Mouse (Mus musculus): ENCODE results near the gene Gm3252.
"Not testable (repeated sequence)": the region's sequence is repeated elsewhere in the genome, so short reads cannot be mapped to it uniquely, and the experiment has no call there.

The Gm3252 gene

DNA sequence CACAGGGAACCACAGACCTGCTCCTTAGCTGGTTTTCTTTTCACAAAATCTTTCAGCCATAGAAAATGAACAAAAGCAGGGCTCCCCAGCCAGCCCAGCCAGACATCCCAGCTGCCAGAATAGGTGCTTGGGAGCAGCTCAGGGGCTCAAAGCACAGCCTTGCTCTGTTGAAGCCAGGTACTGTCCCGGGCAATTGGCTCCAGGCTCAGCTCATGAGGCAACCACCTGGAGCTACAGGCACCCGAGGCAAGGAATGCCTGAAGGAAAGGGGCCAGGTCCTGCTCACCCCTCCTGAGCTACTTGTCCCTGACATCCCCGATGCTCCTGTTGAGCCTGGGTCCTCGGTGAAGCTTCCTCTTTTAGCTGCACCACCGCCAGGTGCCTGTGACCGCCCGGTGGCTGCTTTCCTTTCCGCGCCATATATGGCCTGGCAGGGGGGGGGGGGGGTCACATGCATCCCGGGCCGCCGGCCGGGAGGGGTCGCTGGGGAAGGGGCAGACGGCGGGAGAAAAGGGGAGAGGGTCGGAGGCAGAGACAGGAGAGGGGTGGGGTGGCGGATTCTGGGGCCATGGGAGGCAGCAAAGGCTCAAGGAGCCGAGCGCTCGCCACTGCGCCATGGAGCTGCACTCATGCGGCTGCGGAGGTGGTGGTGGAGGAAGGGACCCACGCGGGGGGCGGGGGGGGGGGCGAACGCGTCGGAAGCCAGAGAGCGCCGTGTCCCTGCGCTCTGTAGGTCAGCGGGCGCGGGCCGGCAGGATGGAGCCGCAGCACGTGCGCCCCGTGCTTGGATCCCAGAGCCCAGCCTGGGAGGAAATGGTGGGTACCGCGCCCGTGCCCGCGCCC is at the start of gene Gm3252:
Gene Gm3252 (plus strand): TSS at position 738 of the 843 bp plus-strand sequence.
- not testable (repeated sequence) for DNase-seq (ENCODE audit: low spot score in 2 of 2)

DNA sequence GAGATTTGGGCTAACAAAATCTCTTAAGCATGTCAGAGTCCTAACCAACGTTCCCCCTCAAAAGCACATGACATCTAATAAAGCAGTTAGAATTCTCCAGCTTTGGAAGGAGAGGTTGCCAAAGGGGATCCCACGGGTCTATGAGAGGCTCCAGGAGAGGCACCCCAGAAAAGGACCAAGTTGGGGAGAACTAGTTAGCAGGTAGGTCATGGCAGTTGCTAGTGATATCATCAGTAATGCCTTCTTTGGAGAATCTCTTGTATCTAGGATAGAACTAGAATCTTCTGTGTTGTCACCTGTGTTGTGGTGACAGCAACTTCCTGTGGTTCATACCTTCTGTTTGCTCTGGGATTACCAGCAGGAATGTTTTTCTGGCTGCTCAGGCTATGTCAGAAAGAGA is 17.6 kb upstream of the Gm3252 start, which contains the start of gene Gm7876:
Gene Gm7876 (plus strand): TSS at position 301 of the 400 bp plus-strand sequence.
- DNase-seq (ENCODE audit: low spot score in 2 of 2) = not testable (repeated sequence)

DNA sequence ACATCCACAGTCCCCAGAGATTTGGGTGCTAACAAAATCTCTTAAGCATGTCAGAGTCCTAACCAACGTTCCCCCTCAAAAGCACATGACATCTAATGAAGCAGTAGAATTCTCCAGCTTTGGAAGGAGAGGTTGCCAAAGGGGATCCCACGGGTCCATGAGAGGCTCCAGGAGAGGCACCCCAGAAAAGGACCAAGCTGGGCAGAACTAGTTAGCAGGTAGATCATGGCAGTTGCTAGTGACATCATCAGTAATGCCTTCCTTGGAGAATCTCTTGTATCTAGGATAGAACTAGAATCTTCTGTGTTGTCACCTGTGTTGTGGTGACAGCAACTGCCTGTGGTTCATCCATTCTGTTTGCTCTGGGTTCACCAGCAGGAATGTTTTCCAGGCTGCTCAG is 49.5 kb downstream of the Gm3252 start, which contains the start of gene Gm9602:
Gene Gm9602 (plus strand): TSS at position 301 of the 400 bp plus-strand sequence.
- not testable (repeated sequence) for DNase-seq (ENCODE audit: low spot score in 2 of 2)

All from left cerebral cortex, adult 9 months (tissue).